Mouse (Mus musculus): ENCODE data around the gene Gm29427. TPM values are rescaled to one million over a fixed set of nuclear protein-coding genes. Genes with fewer than 3 reads are reported as not detected.
"Not testable (repeated sequence)": the region's sequence is repeated elsewhere in the genome, so short reads cannot be mapped to it uniquely, and the experiment has no call there.

Gene Gm29427
- polyA plus RNA-seq, 1 experiment = not detected

GRCm38 (mm10) chr1:130659641-130660040 lies 56.0 kb downstream of the Gm29427 start:
- not testable (repeated sequence) for H3K4me1 ChIP-seq (ENCODE audit: control insufficient read depth, insufficient read depth, insufficient read length, low read length); H3K27ac ChIP-seq (replicated peaks; ENCODE audit: low read depth, low read length); H3K4me3 ChIP-seq (ENCODE audit: insufficient read depth, low read depth, low read length)

- no peaks in the 10 kb centered on the region for H3K4me1 ChIP-seq (ENCODE audit: control insufficient read depth, insufficient read depth, insufficient read length, low read length)
- H3K27ac ChIP-seq (replicated peaks; ENCODE audit: low read depth, low read length) = no peak overlapping the region
- no peak overlapping the region for H3K4me3 ChIP-seq (ENCODE audit: insufficient read depth, low read depth, low read length)
These were observed 71.5 kb downstream of the Gm29427 start for GRCm38 (mm10) chr1:130644103-130644502.

- H3K4me1 ChIP-seq (ENCODE audit: control insufficient read depth, insufficient read depth, insufficient read length, low read length) = no peaks in the 10 kb centered on the region
- no peak overlapping the region for H3K27ac ChIP-seq (replicated peaks; ENCODE audit: low read depth, low read length)
These were observed 74.6 kb downstream of the Gm29427 start for GRCm38 (mm10) chr1:130640967-130641366.

GRCm38 (mm10) chr1:130633761-130634410 lies 81.7 kb downstream of the Gm29427 start:
- Histone ChIP-seq H3K27ac (replicated peaks; ENCODE audit: low read depth, low read length) (no peak overlapping the region), H3K4me3 (ENCODE audit: insufficient read depth, low read depth, low read length) (no peak overlapping the region), H3K4me1 (ENCODE audit: control insufficient read depth, insufficient read depth, insufficient read length, low read length) (no peaks in the 10 kb centered on the region)

More at GRCm38 (mm10) chr1:130640967-130641366, 74.6 kb downstream of the Gm29427 start:
- no peak overlapping the region for H3K4me3 ChIP-seq (ENCODE audit: insufficient read depth, low read depth, low read length)

GRCm38 (mm10) chr1:130633316-130633715 lies 82.3 kb downstream of the Gm29427 start:
- Histone ChIP-seq H3K4me1 (ENCODE audit: control insufficient read depth, insufficient read depth, insufficient read length, low read length) (no peaks in the 10 kb centered on the region), H3K4me3 (ENCODE audit: insufficient read depth, low read depth, low read length) (no peak overlapping the region), H3K27ac (replicated peaks; ENCODE audit: low read depth, low read length) (no peak overlapping the region)

GRCm38 (mm10) chr1:130629521-130629920 lies 86.1 kb downstream of the Gm29427 start, which contains the start of gene Zp3r:
Gene Zp3r, minus strand, starts transcription at chr1:130629621.
- H3K4me3 ChIP-seq (ENCODE audit: insufficient read depth, low read depth, low read length) = no peak within 1 kb of the TSS
- H3K4me1 ChIP-seq (ENCODE audit: control insufficient read depth, insufficient read depth, insufficient read length, low read length) = no peaks in the 10 kb centered on the region
- no peak within 1 kb of the TSS for H3K27ac ChIP-seq (replicated peaks; ENCODE audit: low read depth, low read length)

Other genes with a start within 250 kb of the Gm29427 start
- not detected in 2 replicates for gene Zp3r, start 86.2 kb downstream of the Gm29427 start, polyA plus RNA-seq (2012; ENCODE audit: insufficient read depth, insufficient read length, missing spikeins)
- gene C4bp, start 54.2 kb downstream of the Gm29427 start, polyA plus RNA-seq (2012; ENCODE audit: insufficient read depth, insufficient read length, missing spikeins) = not detected in 2 replicates
- gene Yod1, start 1.5 kb upstream of the Gm29427 start, polyA plus RNA-seq (2012; ENCODE audit: insufficient read depth, insufficient read length, missing spikeins) = 3.5 TPM in 2 replicates
- 2.2 and 6.9 TPM in 2 replicates for gene Pfkfb2, start 13.5 kb upstream of the Gm29427 start, polyA plus RNA-seq (2012; ENCODE audit: insufficient read depth, insufficient read length, missing spikeins)
- gene AA986860, start 16.2 kb upstream of the Gm29427 start, polyA plus RNA-seq (2012; ENCODE audit: insufficient read depth, insufficient read length, missing spikeins) = 2.0 and 2.2 TPM in 2 replicates
- not detected in 2 replicates for gene Fcamr, start 85.1 kb upstream of the Gm29427 start, polyA plus RNA-seq (2012; ENCODE audit: insufficient read depth, insufficient read length, missing spikeins)
- gene Pigr, start 110.9 kb upstream of the Gm29427 start, polyA plus RNA-seq (2012; ENCODE audit: insufficient read depth, insufficient read length, missing spikeins) = 0.71 TPM in 1 of 2 replicates, not detected in the other
- not detected in 2 replicates for gene Fcmr, start 149.9 kb upstream of the Gm29427 start, polyA plus RNA-seq (2012; ENCODE audit: insufficient read depth, insufficient read length, missing spikeins)
- not detected in 2 replicates for gene Il24, start 171.7 kb upstream of the Gm29427 start, polyA plus RNA-seq (2012; ENCODE audit: insufficient read depth, insufficient read length, missing spikeins)
- gene Il20, start 195.7 kb upstream of the Gm29427 start, polyA plus RNA-seq (2012; ENCODE audit: insufficient read depth, insufficient read length, missing spikeins) = not detected in 2 replicates
- gene Il19, start 224.3 kb upstream of the Gm29427 start, polyA plus RNA-seq (2012; ENCODE audit: insufficient read depth, insufficient read length, missing spikeins) = not detected in 2 replicates

All from brown adipose tissue, adult 24 weeks (tissue).